Mouse (Mus musculus): Measurements from ENCODE around the gene B430306N03Rik.

GRCm38 (mm10) chr17:48274885-48275284, 41.1 kb upstream of the B430306N03Rik start:
- TF ChIP-seq CTCF (IDR thresholded peaks at IDR 0.05; ENCODE audit: insufficient read depth, low read depth, low read length), result 0 out of 2 replicates have a peak, but pooled peaks have one; percentile 32
- no peak for TF ChIP-seq POLR2A (IDR thresholded peaks at IDR 0.05; ENCODE audit: insufficient read depth, low read depth, low read length)

Data from olfactory bulb, adult 2 months (tissue).